Mouse (Mus musculus): Measurements from ENCODE around the gene Serpinb13. TPM values are rescaled to one million over a fixed set of nuclear protein-coding genes. Genes with fewer than 3 reads are reported as not detected.
"Not testable (repeated sequence)": the region's sequence is repeated elsewhere in the genome, so short reads cannot be mapped to it uniquely, and the experiment has no call there.

Gene Serpinb13
- polyA plus RNA-seq, 1 experiment from 2014 or later = not detected

GRCm38 (mm10) chr1:107000424-107000823, 19.6 kb downstream of the Serpinb13 start:
- H3K4me1 ChIP-seq (ENCODE audit: control insufficient read depth, insufficient read depth, low read length) = no peaks in the 10 kb centered on the region
- 47% methylated on average over 13 of the region's 13 CpGs for whole genome bisulfite sequencing (ENCODE audit: insufficient replicate concordance)
- H3K4me2 ChIP-seq = no peak overlapping the region
- H3K36me3 ChIP-seq (ENCODE audit: control insufficient read depth, insufficient read depth, low read length) = no peaks in the 10 kb centered on the region
- H3K27ac ChIP-seq (ENCODE audit: low read depth, low read length) = no peak overlapping the region
- peak; percentile 86; the same call in 1 of the 2 replicates for ATAC-seq (replicated peaks; ENCODE audit: insufficient number of reproducible peaks, low FRiP score, low TSS enrichment)
- H3K4me3 ChIP-seq (ENCODE audit: low read depth, low read length) = no peak overlapping the region
- H3K9ac ChIP-seq (ENCODE audit: low read depth, low read length) = no peak overlapping the region
- no peaks in the 10 kb centered on the region for H3K27me3 ChIP-seq (ENCODE audit: control insufficient read depth, insufficient read depth, low read length)
- H3K9me3 ChIP-seq (replicated peaks; ENCODE audit: control insufficient read depth, low read length) = no peaks in the 10 kb centered on the region

GRCm38 (mm10) chr1:107001754-107002153, 21.0 kb downstream of the Serpinb13 start:
- 84% methylated on average over 2 of the region's 2 CpGs for WGBS (ENCODE audit: insufficient replicate concordance)
- no peak overlapping the region for H3K4me2 ChIP-seq
- no peak overlapping the region for H3K9ac ChIP-seq (ENCODE audit: low read depth, low read length)
- no peak for ATAC-seq (replicated peaks; ENCODE audit: insufficient number of reproducible peaks, low FRiP score, low TSS enrichment)
- H3K4me3 ChIP-seq (ENCODE audit: low read depth, low read length) = no peak overlapping the region
- H3K9me3 ChIP-seq (replicated peaks; ENCODE audit: control insufficient read depth, low read length) = no peaks in the 10 kb centered on the region
- no peaks in the 10 kb centered on the region for H3K27me3 ChIP-seq (ENCODE audit: control insufficient read depth, insufficient read depth, low read length)
- no peaks in the 10 kb centered on the region for H3K36me3 ChIP-seq (ENCODE audit: control insufficient read depth, insufficient read depth, low read length)
- H3K27ac ChIP-seq (ENCODE audit: low read depth, low read length) = no peak overlapping the region
- H3K4me1 ChIP-seq (ENCODE audit: control insufficient read depth, insufficient read depth, low read length) = no peaks in the 10 kb centered on the region

- no peak for ATAC-seq (replicated peaks; ENCODE audit: insufficient number of reproducible peaks, low FRiP score, low TSS enrichment)
- Histone ChIP-seq H3K4me1 (ENCODE audit: control insufficient read depth, insufficient read depth, low read length) (no peaks in the 10 kb centered on the region), H3K27me3 (ENCODE audit: control insufficient read depth, insufficient read depth, low read length) (no peaks in the 10 kb centered on the region), H3K27ac (ENCODE audit: low read depth, low read length) (no peak overlapping the region), H3K4me2 (no peak overlapping the region), H3K4me3 (ENCODE audit: low read depth, low read length) (no peak overlapping the region), H3K9me3 (replicated peaks; ENCODE audit: control insufficient read depth, low read length) (no peaks in the 10 kb centered on the region), H3K36me3 (ENCODE audit: control insufficient read depth, insufficient read depth, low read length) (no peaks in the 10 kb centered on the region), H3K9ac (ENCODE audit: low read depth, low read length) (no peak overlapping the region)
- 83% methylated on average over 3 of the region's 3 CpGs for WGBS (ENCODE audit: insufficient replicate concordance)
Measured at GRCm38 (mm10) chr1:107006316-107006715, 25.5 kb downstream of the Serpinb13 start.

GRCm38 (mm10) chr1:107014530-107014929, 33.7 kb downstream of the Serpinb13 start:
- ATAC-seq (replicated peaks; ENCODE audit: insufficient number of reproducible peaks, low FRiP score, low TSS enrichment) = no peak
- no peak overlapping the region for H3K9ac ChIP-seq (ENCODE audit: low read depth, low read length)
- WGBS (ENCODE audit: insufficient replicate concordance) = 40% methylated on average over 2 of the region's 2 CpGs

GRCm38 (mm10) chr1:107015210-107015609, 34.4 kb downstream of the Serpinb13 start:
- Histone ChIP-seq H3K4me1 (ENCODE audit: control insufficient read depth, insufficient read depth, low read length) (no peaks in the 10 kb centered on the region), H3K9ac (ENCODE audit: low read depth, low read length) (no peak overlapping the region), H3K27ac (ENCODE audit: low read depth, low read length) (no peak overlapping the region), H3K27me3 (ENCODE audit: control insufficient read depth, insufficient read depth, low read length) (no peaks in the 10 kb centered on the region), H3K4me3 (ENCODE audit: low read depth, low read length) (no peak overlapping the region), H3K4me2 (no peak overlapping the region), H3K9me3 (replicated peaks; ENCODE audit: control insufficient read depth, low read length) (no peaks in the 10 kb centered on the region), H3K36me3 (ENCODE audit: control insufficient read depth, insufficient read depth, low read length) (no peaks in the 10 kb centered on the region)
- 81% methylated on average over 7 of the region's 7 CpGs for WGBS (ENCODE audit: insufficient replicate concordance)
- no peak for ATAC-seq (replicated peaks; ENCODE audit: insufficient number of reproducible peaks, low FRiP score, low TSS enrichment)

More at GRCm38 (mm10) chr1:107014530-107014929, 33.7 kb downstream of the Serpinb13 start:
- no peaks in the 10 kb centered on the region for H3K36me3 ChIP-seq (ENCODE audit: control insufficient read depth, insufficient read depth, low read length)
- H3K9me3 ChIP-seq (replicated peaks; ENCODE audit: control insufficient read depth, low read length) = no peaks in the 10 kb centered on the region
- no peaks in the 10 kb centered on the region for H3K27me3 ChIP-seq (ENCODE audit: control insufficient read depth, insufficient read depth, low read length)
- H3K4me3 ChIP-seq (ENCODE audit: low read depth, low read length) = no peak overlapping the region
- H3K4me1 ChIP-seq (ENCODE audit: control insufficient read depth, insufficient read depth, low read length) = no peaks in the 10 kb centered on the region
- H3K4me2 ChIP-seq = no peak overlapping the region
- no peak overlapping the region for H3K27ac ChIP-seq (ENCODE audit: low read depth, low read length)

- 48% methylated on average over 1 of the region's 1 CpGs for WGBS (ENCODE audit: insufficient replicate concordance)
- ATAC-seq (replicated peaks; ENCODE audit: insufficient number of reproducible peaks, low FRiP score, low TSS enrichment) = no peak
Measured at GRCm38 (mm10) chr1:107025886-107026285, 45.1 kb downstream of the Serpinb13 start.

GRCm38 (mm10) chr1:107034236-107034635, 53.5 kb downstream of the Serpinb13 start:
- not testable (repeated sequence) for H3K4me1 ChIP-seq (ENCODE audit: control insufficient read depth, insufficient read depth, low read length); H3K36me3 ChIP-seq (ENCODE audit: control insufficient read depth, insufficient read depth, low read length); ATAC-seq (replicated peaks; ENCODE audit: insufficient number of reproducible peaks, low FRiP score, low TSS enrichment); H3K27ac ChIP-seq (ENCODE audit: low read depth, low read length); H3K4me3 ChIP-seq (ENCODE audit: low read depth, low read length); H3K4me2 ChIP-seq; H3K27me3 ChIP-seq (ENCODE audit: control insufficient read depth, insufficient read depth, low read length); H3K9ac ChIP-seq (ENCODE audit: low read depth, low read length); H3K9me3 ChIP-seq (replicated peaks; ENCODE audit: control insufficient read depth, low read length)
- 80% methylated on average over 3 of the region's 3 CpGs for WGBS (ENCODE audit: insufficient replicate concordance)

More at GRCm38 (mm10) chr1:107025886-107026285, 45.1 kb downstream of the Serpinb13 start:
- Histone ChIP-seq H3K4me2 (no peak overlapping the region), H3K36me3 (ENCODE audit: control insufficient read depth, insufficient read depth, low read length) (no peaks in the 10 kb centered on the region), H3K9me3 (replicated peaks; ENCODE audit: control insufficient read depth, low read length) (no peaks in the 10 kb centered on the region), H3K9ac (ENCODE audit: low read depth, low read length) (no peak overlapping the region), H3K4me1 (ENCODE audit: control insufficient read depth, insufficient read depth, low read length) (no peaks in the 10 kb centered on the region), H3K27me3 (ENCODE audit: control insufficient read depth, insufficient read depth, low read length) (no peaks in the 10 kb centered on the region), H3K27ac (ENCODE audit: low read depth, low read length) (no peak overlapping the region), H3K4me3 (ENCODE audit: low read depth, low read length) (no peak overlapping the region)

Other genes with a start within 250 kb of the Serpinb13 start
- 7.1 and 8.2 TPM in 2 replicates for gene Kdsr, start 221.3 kb upstream of the Serpinb13 start, polyA plus RNA-seq (2014; fragmentation: Nextera tagmentation; extraction: Ambion mirVana)
- gene Vps4b, start 184.3 kb upstream of the Serpinb13 start, polyA plus RNA-seq (2014; fragmentation: Nextera tagmentation; extraction: Ambion mirVana) = 47.6 and 59.2 TPM in 2 replicates
- gene Serpinb5, start 119.8 kb upstream of the Serpinb13 start, polyA plus RNA-seq (2014; fragmentation: Nextera tagmentation; extraction: Ambion mirVana) = 0.24 TPM in 1 of 2 replicates, not detected in the other
- gene Serpinb12, start 46.5 kb upstream of the Serpinb13 start, polyA plus RNA-seq (2014; fragmentation: Nextera tagmentation; extraction: Ambion mirVana) = 0.18 and 0.24 TPM in 2 replicates
- gene Serpinb3a, start 71.3 kb downstream of the Serpinb13 start, polyA plus RNA-seq (2014; fragmentation: Nextera tagmentation; extraction: Ambion mirVana) = not detected in 2 replicates
- gene Serpinb3d, start 102.5 kb downstream of the Serpinb13 start, polyA plus RNA-seq (2014; fragmentation: Nextera tagmentation; extraction: Ambion mirVana) = not detected in 2 replicates

All from heart, embryonic 11.5 days (tissue).